Mouse (Mus musculus): ENCODE data around the gene Cdhr2.

- TF ChIP-seq GATA1 (IDR thresholded peaks at IDR 0.05; ENCODE audit: borderline replicate concordance, low read length) (no peak), FLI1 (IDR thresholded peaks at IDR 0.05; ENCODE audit: low read length) (no peak)
Measured at GRCm38 (mm10) chr13:54748190-54748589, 46.9 kb downstream of the Cdhr2 start.
